Mouse (Mus musculus): ENCODE results near the gene Gm45337.

Gm45337 gene

GRCm38 (mm10) chr7:142096701-142097100, 47.7 kb downstream of the Gm45337 start:
- no peak for DNase-seq

- DNase-seq = peak; percentile 89
These were observed 49.0 kb downstream of the Gm45337 start, which contains the start of gene Dusp8 for GRCm38 (mm10) chr7:142095183-142095931. Gene Dusp8, minus strand, starts transcription at chr7:142095843.

GRCm38 (mm10) chr7:142094301-142095143, 49.9 kb downstream of the Gm45337 start:
- peak; percentile 42 for DNase-seq

- DNase-seq = no peak
These were observed 50.6 kb downstream of the Gm45337 start for GRCm38 (mm10) chr7:142093696-142094240.

All from kidney, adult 18-20 months (tissue).